Mouse (Mus musculus) hindbrain, embryonic 13.5 days (tissue): ENCODE measurements around the gene Nacc1. TPM values are rescaled to one million over a fixed set of nuclear protein-coding genes. Genes with fewer than 3 reads are reported as not detected.
"Not testable (repeated sequence)": the region's sequence is repeated elsewhere in the genome, so short reads cannot be mapped to it uniquely, and the experiment has no call there.

Experiments
- ATAC-seq: fragments of 200-750 bp; cut with Nextera tagmentation; 2 replicates; pipeline ENCODE4 v1.8.0; 2017; ENCODE audit warnings: moderate TSS enrichment; ENCODE audit not compliant: low FRiP score
- H3K27ac ChIP-seq: fragments of 300-500 bp; sonication (generic); 2 replicates; pipeline ENCODE4 v1.5.1; 2015; ENCODE audit warnings: inconsistent platforms, mild to moderate bottlenecking, moderate library complexity
- H3K27me3 ChIP-seq: fragments of 300-500 bp; sonication (generic); 2 replicates; pipeline ENCODE4 v1.6.1; 2015; ENCODE audit warnings: mild to moderate bottlenecking, inconsistent platforms
- H3K36me3 ChIP-seq: fragments of 300-500 bp; sonication (generic); 2 replicates; pipeline ENCODE4 v1.6.1; 2015; ENCODE audit warnings: mild to moderate bottlenecking, inconsistent platforms
- H3K4me1 ChIP-seq: fragments of 300-500 bp; sonication (generic); replicated peaks from 2 replicates; pipeline ENCODE4 v1.6.1; 2015; ENCODE audit warnings: inconsistent platforms
- H3K4me2 ChIP-seq: fragments of 300-500 bp; sonication (generic); 2 replicates; pipeline ENCODE4 v1.6.1; 2015; ENCODE audit warnings: inconsistent platforms, mild to moderate bottlenecking, moderate library complexity
- H3K4me3 ChIP-seq: fragments of 300-500 bp; sonication (generic); 2 replicates; pipeline ENCODE4 v1.5.1; 2015; ENCODE audit warnings: mild to moderate bottlenecking, inconsistent platforms
- H3K9ac ChIP-seq: fragments of 300-500 bp; sonication (generic); 2 replicates; pipeline ENCODE4 v1.6.1; 2015; ENCODE audit warnings: mild to moderate bottlenecking, inconsistent platforms
- H3K9me3 ChIP-seq: fragments of 300-500 bp; sonication (generic); 2 replicates; pipeline ENCODE4 v1.6.1; 2016; ENCODE audit warnings: inconsistent platforms
- WGBS: fragments of 180-500 bp; shearing (Covaris S2); methylation state at CpG from one replicate; pipeline ENCODE4 v1.1.7; 2015; 5-methylcytosine and 5-hydroxymethylcytosine counted together
- polyA plus RNA-seq: library from polyadenylated mRNA; unstranded; fragments of >200 nt; fragmentation: Nextera tagmentation; extraction: Ambion mirVana; gene quantifications from 2 replicates; pipeline ENCODE4 v1.2.1, GENCODE M21; 2015

Nacc1 gene
- polyA plus RNA-seq, 1 experiment from 2014 or later, result 13.7 TPM

DNA sequence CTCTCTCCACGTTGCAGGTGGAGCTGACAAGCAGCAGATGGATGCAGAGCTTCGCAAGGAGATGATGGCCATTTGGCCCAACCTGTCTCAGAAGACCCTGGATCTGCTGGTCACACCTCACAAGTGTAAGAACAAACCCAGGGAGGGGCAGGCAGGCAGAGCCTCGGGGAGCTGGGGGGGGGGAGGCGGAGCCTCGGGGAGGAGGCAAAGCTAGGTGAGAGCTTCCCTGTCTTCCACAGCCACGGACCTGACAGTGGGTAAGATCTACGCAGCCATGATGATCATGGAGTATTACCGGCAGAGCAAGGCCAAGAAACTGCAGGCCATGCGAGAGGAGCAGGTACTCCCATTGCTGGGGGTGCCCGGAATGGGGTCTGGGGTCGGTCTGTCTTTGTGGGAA, 58.1 kb downstream of the Nacc1 start:
- H3K4me2 ChIP-seq, result no peak overlapping the region
- no peak for ATAC-seq
- H3K4me1 ChIP-seq, result peaks cover 9% of the 10 kb centered on the region
- H3K27ac ChIP-seq, result no peak overlapping the region
- 83% methylated on average over 11 of the region's 11 CpGs for WGBS
- H3K36me3 ChIP-seq, result peaks cover 50% of the 10 kb centered on the region
- H3K9ac ChIP-seq, result no peak overlapping the region
- H3K9me3 ChIP-seq, result no peaks in the 10 kb centered on the region
- no peaks in the 10 kb centered on the region for H3K27me3 ChIP-seq
- no peak overlapping the region for H3K4me3 ChIP-seq

DNA sequence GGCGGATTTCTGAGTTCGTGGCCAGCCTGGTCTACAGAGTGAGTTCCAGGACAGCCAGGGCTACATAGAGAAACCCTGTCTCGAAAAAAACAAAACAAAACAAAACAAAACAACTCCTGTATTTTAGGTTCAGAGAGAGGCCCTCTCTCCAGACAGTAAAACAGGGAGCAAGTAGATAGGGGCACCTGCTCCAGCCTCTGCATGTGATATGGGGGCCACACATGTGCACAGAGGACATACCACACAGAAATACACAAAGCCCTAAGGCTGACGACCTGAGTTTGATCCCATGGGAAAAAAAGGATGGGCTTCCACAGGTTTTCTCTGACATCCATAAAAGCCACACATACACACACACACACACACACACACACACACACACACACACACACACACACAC, 64.2 kb downstream of the Nacc1 start:
- ATAC-seq, H3K27ac ChIP-seq, H3K4me1 ChIP-seq, H3K27me3 ChIP-seq, H3K9ac ChIP-seq, H3K4me2 ChIP-seq, H3K9me3 ChIP-seq, H3K4me3 ChIP-seq: not testable (repeated sequence)
- peaks cover 25% of the 10 kb centered on the region for H3K36me3 ChIP-seq
- 81% methylated on average over 4 of the region's 4 CpGs for WGBS

DNA sequence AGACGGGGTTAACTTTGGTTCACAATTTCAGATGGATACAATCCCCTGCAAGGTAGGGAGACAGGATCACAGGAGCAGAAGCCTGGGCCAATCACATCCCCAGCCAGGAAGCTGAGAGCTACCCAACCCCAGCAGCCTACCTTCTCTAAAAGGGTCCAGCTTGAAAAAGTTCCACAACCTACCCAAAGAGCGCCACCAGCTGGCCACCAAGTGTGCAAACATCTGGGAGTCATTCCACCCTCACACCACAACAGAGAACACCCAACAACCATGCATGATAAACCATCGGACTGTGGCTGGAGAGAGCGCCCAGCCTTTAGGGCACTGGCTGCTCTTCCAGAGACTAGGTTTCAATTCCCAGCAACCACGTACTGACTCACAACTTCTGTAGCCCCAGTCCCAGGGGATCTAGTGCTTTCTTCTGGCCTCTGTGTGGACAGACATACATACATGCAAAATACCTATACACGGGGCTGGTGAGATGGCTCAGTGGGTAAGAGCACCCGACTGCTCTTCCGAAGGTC, 66.5 kb downstream of the Nacc1 start:
- ATAC-seq, result no peak
- no peak overlapping the region for H3K4me3 ChIP-seq
- H3K9ac ChIP-seq, result no peak overlapping the region
- no peaks in the 10 kb centered on the region for H3K9me3 ChIP-seq
- peaks cover 19% of the 10 kb centered on the region for H3K36me3 ChIP-seq
- 78% methylated on average over 8 of the region's 8 CpGs for WGBS
- H3K27ac ChIP-seq, result no peak overlapping the region
- 0 out of 2 replicates have a peak, but pooled peaks cover 3% of the 10 kb centered on the region for H3K27me3 ChIP-seq
- H3K4me1 ChIP-seq, result peaks cover 1% of the 10 kb centered on the region
- no peak overlapping the region for H3K4me2 ChIP-seq

Other genes starting within 250 kb of the Nacc1 start
- 26.1 and 32.2 TPM in 2 replicates for gene Ier2, start 25.0 kb downstream of the Nacc1 start, polyA plus RNA-seq
- gene Trmt1, start 1.6 kb downstream of the Nacc1 start, polyA plus RNA-seq, result 51.9 and 60.3 TPM in 2 replicates
- 3.9 and 4.2 TPM in 2 replicates for gene Lyl1, start 13.6 kb upstream of the Nacc1 start, polyA plus RNA-seq
- 1.0 and 2.3 TPM in 2 replicates for gene G430095P16Rik, start 35.1 kb upstream of the Nacc1 start, polyA plus RNA-seq
- 35.3 and 44.1 TPM in 2 replicates for gene Nfix, start 112.5 kb upstream of the Nacc1 start, polyA plus RNA-seq
- gene Dand5, start 135.0 kb upstream of the Nacc1 start, polyA plus RNA-seq, result 10.8 and 11.5 TPM in 2 replicates
- gene Gadd45gip1, start 143.7 kb upstream of the Nacc1 start, polyA plus RNA-seq, result 37.3 and 37.8 TPM in 2 replicates
- 83.2 and 85.5 TPM in 2 replicates for gene Rad23a, start 152.8 kb upstream of the Nacc1 start, polyA plus RNA-seq
- gene Calr, start 159.1 kb upstream of the Nacc1 start, polyA plus RNA-seq, result 646 and 672 TPM in 2 replicates
- 107 and 109 TPM in 2 replicates for gene Farsa, start 169.1 kb upstream of the Nacc1 start, polyA plus RNA-seq
- gene Syce2, start 184.2 kb upstream of the Nacc1 start, polyA plus RNA-seq, result 17.8 and 20.4 TPM in 2 replicates
- gene Gcdh, start 206.1 kb upstream of the Nacc1 start, polyA plus RNA-seq, result 33.1 TPM in 2 replicates
- 0.64 and 1.00 TPM in 2 replicates for gene Klf1, start 214.1 kb upstream of the Nacc1 start, polyA plus RNA-seq
- gene Dnase2a, start 220.7 kb upstream of the Nacc1 start, polyA plus RNA-seq, result 5.8 and 6.0 TPM in 2 replicates
- 59.1 and 62.2 TPM in 2 replicates for gene Mast1, start 249.5 kb upstream of the Nacc1 start, polyA plus RNA-seq